Mouse (Mus musculus) stomach, embryonic 14.5 days (tissue): Measurements from ENCODE around the gene Nphp1. TPM values are rescaled to one million over a fixed set of nuclear protein-coding genes. Genes with fewer than 3 reads are reported as not detected.

Source experiments
- polyA plus RNA-seq: library from polyadenylated mRNA; unstranded; fragments of >200 nt; fragmentation: Nextera tagmentation; extraction: Ambion mirVana; gene quantifications from 2 replicates; pipeline ENCODE4 v1.2.1, GENCODE M21; 2014

Nphp1 gene
- polyA plus RNA-seq, 1 experiment from 2014 or later = 22.9 TPM

Other genes with a start within 250 kb of the Nphp1 start
- 12.1 and 14.1 TPM in 2 replicates for gene Prom2, start 247.4 kb downstream of the Nphp1 start, polyA plus RNA-seq
- 3.8 and 5.0 TPM in 2 replicates for gene Zfp661, start 201.8 kb downstream of the Nphp1 start, polyA plus RNA-seq
- 125 and 132 TPM in 2 replicates for gene Mrps5, start 201.7 kb downstream of the Nphp1 start, polyA plus RNA-seq
- gene Mal, start 132.2 kb downstream of the Nphp1 start, polyA plus RNA-seq = 7.0 and 10.4 TPM in 2 replicates
- gene Mall, start 59.0 kb downstream of the Nphp1 start, polyA plus RNA-seq = 8.9 and 11.0 TPM in 2 replicates
- 37.1 and 37.2 TPM in 2 replicates for gene Mtln, start 3.6 kb upstream of the Nphp1 start, polyA plus RNA-seq
- gene Bub1, start 43.0 kb upstream of the Nphp1 start, polyA plus RNA-seq = 24.7 and 27.5 TPM in 2 replicates
- gene Acoxl, start 50.0 kb upstream of the Nphp1 start, polyA plus RNA-seq = 0.16 and 0.21 TPM in 2 replicates